Mouse (Mus musculus): ENCODE data around the gene Rad9a. TPM values are rescaled to one million over a fixed set of nuclear protein-coding genes. Genes with fewer than 3 reads are reported as not detected.

Gene Rad9a
- polyA plus RNA-seq, 1 experiment from 2014 or later: 20.3 TPM

DNA sequence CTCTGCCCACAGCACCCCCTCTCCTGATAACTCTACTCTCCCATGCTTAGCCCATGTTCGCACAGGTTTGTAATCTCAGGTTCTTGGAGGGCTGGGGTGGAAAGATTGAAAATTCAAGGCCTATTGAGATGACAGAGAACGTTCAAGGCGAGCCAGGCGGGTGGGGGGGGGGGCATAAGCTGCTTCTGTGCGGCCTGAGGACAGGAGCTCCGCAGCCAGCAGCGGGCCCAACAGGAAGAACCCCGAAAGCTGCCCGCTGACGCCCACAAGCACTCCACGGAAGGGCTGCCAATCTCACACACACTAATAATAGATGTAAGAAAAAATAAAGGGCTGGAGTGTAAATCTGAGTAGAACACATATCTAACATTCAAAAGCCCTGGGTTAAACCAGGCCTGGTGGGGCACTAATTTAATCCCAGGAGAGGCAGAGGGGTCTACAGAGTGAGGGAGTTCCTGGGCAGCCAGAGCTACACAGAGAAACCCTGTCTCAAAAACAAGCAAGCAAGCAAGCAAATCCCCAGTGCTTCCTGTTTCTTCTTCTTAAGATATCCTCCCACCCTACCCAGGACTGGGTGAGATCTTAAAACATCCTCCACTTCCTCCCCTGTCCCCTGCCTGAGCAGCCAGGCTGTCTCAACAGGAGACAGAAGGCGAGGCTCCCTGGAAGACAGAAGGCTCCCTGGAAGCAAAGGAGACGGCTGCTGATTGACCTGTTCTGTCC lies 2.3 kb upstream of the Rad9a start:
- Histone ChIP-seq H3K4me3 (replicated peaks; ENCODE audit: low read depth, low read length) (no peak overlapping the region), H3K9me3 (ENCODE audit: control insufficient read depth, low read length) (no peaks in the 10 kb centered on the region), H3K4me1 (ENCODE audit: control insufficient read depth, insufficient read depth, low read length) (peaks cover 19% of the 10 kb centered on the region), H3K27ac (replicated peaks; ENCODE audit: low read depth, low read length) (no peak overlapping the region), H3K4me2 (ENCODE audit: low read length) (no peak overlapping the region), H3K36me3 (ENCODE audit: control insufficient read depth, insufficient read depth, low read length) (0 out of 2 replicates have a peak, but pooled peaks cover under 1% of the 10 kb centered on the region), H3K9ac (replicated peaks; ENCODE audit: low read length) (no peak overlapping the region), H3K27me3 (ENCODE audit: control insufficient read depth, insufficient read depth, low read length) (no peaks in the 10 kb centered on the region)
- DNase-seq: no peak
- no peak for ATAC-seq (ENCODE audit: low FRiP score, low TSS enrichment)
- 63% methylated on average over 13 of the region's 13 CpGs for WGBS

DNA sequence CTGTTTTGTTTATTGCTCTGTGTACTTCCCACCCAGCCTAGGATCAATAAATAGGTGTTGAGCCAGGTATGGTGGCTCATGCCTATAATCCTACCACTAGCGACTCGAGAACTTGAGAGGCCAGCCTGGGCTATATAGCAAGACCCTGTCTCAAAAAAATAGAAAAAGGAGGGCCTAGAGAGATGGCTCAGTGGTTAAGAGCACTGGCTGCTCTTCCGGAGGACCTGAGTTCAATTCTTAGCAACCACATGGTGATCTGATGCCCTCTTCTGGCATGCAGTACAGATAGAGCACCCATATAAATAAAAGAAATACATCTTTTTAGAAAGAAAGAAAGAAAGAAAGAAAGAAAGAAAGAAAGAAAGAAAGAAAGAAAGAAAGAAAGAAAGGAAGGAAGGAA lies 1.7 kb upstream of the Rad9a start:
- no peak for DNase-seq
- H3K27ac ChIP-seq (replicated peaks; ENCODE audit: low read depth, low read length): no peak overlapping the region
- H3K9me3 ChIP-seq (ENCODE audit: control insufficient read depth, low read length): no peaks in the 10 kb centered on the region
- peaks cover 19% of the 10 kb centered on the region for H3K4me1 ChIP-seq (ENCODE audit: control insufficient read depth, insufficient read depth, low read length)
- H3K4me3 ChIP-seq (replicated peaks; ENCODE audit: low read depth, low read length): no peak overlapping the region
- 73% methylated on average over 3 of the region's 3 CpGs for WGBS
- no peak for ATAC-seq (ENCODE audit: low FRiP score, low TSS enrichment)
- 0 out of 2 replicates have a peak, but pooled peaks cover 4% of the 10 kb centered on the region for H3K36me3 ChIP-seq (ENCODE audit: control insufficient read depth, insufficient read depth, low read length)
- no peak overlapping the region for H3K4me2 ChIP-seq (ENCODE audit: low read length)
- no peak overlapping the region for H3K9ac ChIP-seq (replicated peaks; ENCODE audit: low read length)
- H3K27me3 ChIP-seq (ENCODE audit: control insufficient read depth, insufficient read depth, low read length): no peaks in the 10 kb centered on the region

DNA sequence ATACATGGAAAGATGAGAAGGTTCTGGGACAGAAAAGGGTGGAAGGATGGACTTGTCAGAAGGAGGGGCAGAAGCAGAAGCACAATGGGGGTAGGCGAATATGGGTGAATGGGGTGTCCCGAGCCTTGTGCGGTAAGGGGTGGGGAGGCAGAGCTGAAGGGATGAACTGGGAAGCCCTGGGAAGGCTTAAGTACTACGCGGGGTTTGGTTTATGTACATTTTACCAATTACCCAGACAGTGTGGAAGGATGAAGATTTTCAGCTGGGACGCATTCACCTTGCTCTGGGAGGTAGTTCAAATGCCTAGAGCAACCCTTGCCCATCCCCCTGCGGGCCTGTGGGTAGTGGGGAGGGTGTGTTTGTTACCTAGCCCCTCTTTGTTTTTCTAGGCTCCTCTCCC lies 687 bp upstream of the Rad9a start:
- 33% methylated on average over 7 of the region's 7 CpGs for WGBS
- no peak for ATAC-seq (ENCODE audit: low FRiP score, low TSS enrichment)

DNA sequence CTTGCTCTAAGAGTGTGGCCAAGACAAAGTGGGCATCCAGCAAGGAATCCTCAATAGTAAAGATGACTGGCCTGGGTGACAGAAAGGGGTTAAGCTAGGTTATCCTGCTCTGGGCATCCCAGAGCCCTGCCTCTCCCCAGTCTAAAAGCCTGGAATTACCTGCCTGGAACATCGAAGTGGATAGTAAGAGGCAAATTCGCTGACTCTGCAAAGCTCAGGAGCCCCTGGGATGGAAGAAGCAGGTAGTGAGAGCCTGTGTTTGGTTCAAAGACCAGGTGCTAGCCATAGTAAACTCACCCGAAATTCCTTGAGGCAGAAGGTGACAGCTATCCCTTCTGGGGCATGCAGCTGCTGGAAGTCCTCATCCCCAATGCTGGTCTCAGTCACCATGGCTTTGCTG lies 4.3 kb downstream of the Rad9a start:
- DNase-seq (no peak), ATAC-seq (ENCODE audit: low FRiP score, low TSS enrichment) (no peak)
- no peak overlapping the region for H3K4me2 ChIP-seq (ENCODE audit: low read length)
- H3K4me1 ChIP-seq (ENCODE audit: control insufficient read depth, insufficient read depth, low read length): peaks cover 26% of the 10 kb centered on the region
- no peaks in the 10 kb centered on the region for H3K9me3 ChIP-seq (ENCODE audit: control insufficient read depth, low read length)
- H3K27me3 ChIP-seq (ENCODE audit: control insufficient read depth, insufficient read depth, low read length): no peaks in the 10 kb centered on the region
- peaks cover 50% of the 10 kb centered on the region for H3K36me3 ChIP-seq (ENCODE audit: control insufficient read depth, insufficient read depth, low read length)
- 74% methylated on average over 3 of the region's 3 CpGs for WGBS
- H3K4me3 ChIP-seq (replicated peaks; ENCODE audit: low read depth, low read length): no peak overlapping the region
- no peak overlapping the region for H3K9ac ChIP-seq (replicated peaks; ENCODE audit: low read length)
- H3K27ac ChIP-seq (replicated peaks; ENCODE audit: low read depth, low read length): no peak overlapping the region

More for the DNA sequence above, 687 bp upstream of the Rad9a start:
- Histone ChIP-seq H3K4me1 (ENCODE audit: control insufficient read depth, insufficient read depth, low read length) (peaks cover 19% of the 10 kb centered on the region), H3K9me3 (ENCODE audit: control insufficient read depth, low read length) (no peaks in the 10 kb centered on the region), H3K4me3 (replicated peaks; ENCODE audit: low read depth, low read length) (peak overlapping the region; percentile 57), H3K4me2 (ENCODE audit: low read length) (peak overlapping the region; percentile 87), H3K27ac (replicated peaks; ENCODE audit: low read depth, low read length) (no peak overlapping the region), H3K36me3 (ENCODE audit: control insufficient read depth, insufficient read depth, low read length) (peaks cover 9% of the 10 kb centered on the region), H3K9ac (replicated peaks; ENCODE audit: low read length) (peak overlapping the region; percentile 66), H3K27me3 (ENCODE audit: control insufficient read depth, insufficient read depth, low read length) (no peaks in the 10 kb centered on the region)
- no peak for DNase-seq

DNA sequence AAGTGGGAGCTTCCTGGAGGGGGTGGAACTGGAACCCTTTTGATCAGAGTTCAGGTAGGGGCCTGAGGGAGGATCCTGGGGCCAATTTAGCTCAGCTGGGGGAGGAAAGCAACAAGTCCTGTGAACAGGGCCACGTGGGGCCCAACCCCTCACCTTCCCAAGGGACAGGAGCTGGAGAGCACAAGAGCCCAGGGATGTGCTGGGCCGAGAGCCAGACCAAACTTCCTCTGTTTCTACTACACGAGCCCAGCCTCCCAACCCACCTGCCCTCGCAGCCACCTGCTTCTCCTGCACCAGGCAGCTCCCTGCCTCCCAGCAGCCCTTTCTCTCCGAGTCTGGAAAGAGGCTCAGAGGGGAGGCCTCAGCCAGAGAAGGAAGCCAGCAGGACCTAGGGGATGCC lies 4.9 kb downstream of the Rad9a start:
- H3K27me3 ChIP-seq (ENCODE audit: control insufficient read depth, insufficient read depth, low read length): no peaks in the 10 kb centered on the region
- peaks cover 22% of the 10 kb centered on the region for H3K4me1 ChIP-seq (ENCODE audit: control insufficient read depth, insufficient read depth, low read length)
- no peak overlapping the region for H3K27ac ChIP-seq (replicated peaks; ENCODE audit: low read depth, low read length)
- H3K4me3 ChIP-seq (replicated peaks; ENCODE audit: low read depth, low read length): no peak overlapping the region
- no peak for DNase-seq
- ATAC-seq (ENCODE audit: low FRiP score, low TSS enrichment): no peak
- WGBS: 69% methylated on average over 5 of the region's 5 CpGs
- H3K4me2 ChIP-seq (ENCODE audit: low read length): no peak overlapping the region
- H3K36me3 ChIP-seq (ENCODE audit: control insufficient read depth, insufficient read depth, low read length): peaks cover 50% of the 10 kb centered on the region
- H3K9ac ChIP-seq (replicated peaks; ENCODE audit: low read length): no peak overlapping the region
- H3K9me3 ChIP-seq (ENCODE audit: control insufficient read depth, low read length): no peaks in the 10 kb centered on the region

DNA sequence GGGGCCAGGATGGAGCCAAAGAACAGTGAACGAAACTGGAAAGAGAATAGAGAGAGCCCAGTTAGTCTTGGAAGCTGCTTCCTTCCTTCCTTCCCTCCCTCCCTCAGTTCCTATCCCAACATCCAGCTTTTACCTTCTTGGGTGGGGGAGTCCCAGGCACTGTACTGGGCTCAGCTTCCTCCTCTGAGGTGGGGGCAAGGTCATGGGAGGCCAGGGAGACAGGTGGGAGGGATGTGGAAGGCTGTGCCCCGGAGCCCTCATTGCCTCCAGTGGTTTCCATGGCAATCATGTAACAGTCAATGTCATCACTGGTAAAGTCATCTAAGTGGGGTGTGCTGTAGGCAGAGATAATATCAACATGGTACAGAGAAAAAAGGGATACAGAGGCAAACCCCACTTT lies 5.4 kb downstream of the Rad9a start:
- ATAC-seq (ENCODE audit: low FRiP score, low TSS enrichment) (no peak), DNase-seq (no peak)
- 66% methylated on average over 2 of the region's 2 CpGs for WGBS
- Histone ChIP-seq H3K9ac (replicated peaks; ENCODE audit: low read length) (no peak overlapping the region), H3K36me3 (ENCODE audit: control insufficient read depth, insufficient read depth, low read length) (peaks cover 50% of the 10 kb centered on the region), H3K4me3 (replicated peaks; ENCODE audit: low read depth, low read length) (no peak overlapping the region), H3K27ac (replicated peaks; ENCODE audit: low read depth, low read length) (no peak overlapping the region), H3K4me2 (ENCODE audit: low read length) (no peak overlapping the region), H3K9me3 (ENCODE audit: control insufficient read depth, low read length) (no peaks in the 10 kb centered on the region), H3K27me3 (ENCODE audit: control insufficient read depth, insufficient read depth, low read length) (no peaks in the 10 kb centered on the region), H3K4me1 (ENCODE audit: control insufficient read depth, insufficient read depth, low read length) (peaks cover 20% of the 10 kb centered on the region)

DNA sequence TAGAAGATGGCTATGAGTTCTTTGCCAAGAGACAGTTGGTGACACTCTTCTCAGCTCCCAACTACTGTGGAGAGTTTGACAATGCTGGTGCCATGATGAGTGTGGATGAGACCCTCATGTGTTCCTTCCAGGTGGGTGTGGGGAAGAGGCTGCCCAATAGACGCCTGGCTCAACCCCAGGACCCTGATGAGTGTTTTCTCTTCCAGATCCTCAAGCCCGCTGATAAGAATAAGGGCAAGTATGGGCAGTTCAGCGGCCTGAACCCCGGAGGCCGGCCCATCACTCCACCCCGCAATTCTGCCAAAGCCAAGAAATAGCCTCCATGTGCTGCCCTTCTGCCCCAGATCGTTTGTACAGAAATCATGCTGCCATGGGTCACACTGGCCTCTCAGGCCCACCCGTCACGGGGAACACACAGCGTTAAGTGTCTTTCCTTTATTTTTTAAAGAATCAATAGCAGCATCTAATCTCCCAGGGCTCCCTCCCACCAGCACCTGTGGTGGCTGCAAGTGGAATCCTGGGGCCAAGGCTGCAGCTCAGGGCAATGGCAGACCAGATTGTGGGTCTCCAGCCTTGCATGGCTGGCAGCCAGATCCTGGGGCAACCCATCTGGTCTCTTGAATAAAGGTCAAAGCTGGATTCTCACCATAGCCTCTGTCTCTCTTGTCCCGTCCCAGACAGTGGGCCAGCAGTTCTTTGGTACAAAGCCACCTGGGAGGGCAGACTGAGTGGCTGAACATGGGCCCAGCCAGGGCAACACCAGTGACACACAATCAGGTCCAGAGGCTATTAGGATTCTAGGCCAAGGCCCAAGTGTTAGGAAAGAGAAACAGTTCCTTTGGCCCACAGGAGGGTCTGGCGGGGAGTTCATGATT lies 6.4 kb downstream of the Rad9a start:
- no peak overlapping the region for H3K27ac ChIP-seq (replicated peaks; ENCODE audit: low read depth, low read length)

DNA sequence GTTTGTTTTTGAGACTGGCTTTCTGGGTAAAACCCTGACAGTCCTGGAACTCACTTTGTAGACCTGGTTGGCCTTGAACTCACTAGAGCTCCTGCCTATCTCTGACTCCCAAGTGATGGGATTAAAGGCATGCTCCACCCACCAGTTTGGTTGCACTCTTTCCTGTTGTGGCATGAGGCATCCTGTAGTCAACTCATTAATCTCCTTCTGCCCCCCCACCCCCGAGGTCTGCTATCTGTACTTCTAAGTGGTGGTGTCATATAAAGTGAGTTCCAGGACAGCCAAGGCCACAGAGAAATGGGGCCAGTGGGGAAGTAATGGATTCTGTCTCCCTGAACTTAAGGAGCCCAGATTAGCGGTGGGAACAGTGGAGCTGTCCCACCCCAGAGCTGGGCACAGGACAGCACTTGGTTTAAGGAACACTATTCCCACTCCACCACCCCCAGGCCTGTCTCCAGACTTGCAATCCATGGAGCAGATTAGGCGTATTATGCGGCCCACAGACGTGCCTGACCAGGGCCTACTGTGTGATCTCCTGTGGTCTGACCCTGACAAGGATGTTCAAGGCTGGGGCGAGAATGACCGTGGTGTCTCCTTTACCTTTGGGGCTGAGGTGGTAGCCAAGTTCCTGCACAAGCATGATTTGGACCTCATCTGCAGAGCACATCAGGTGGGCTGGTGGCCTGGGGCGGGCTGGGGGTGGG lies 7.3 kb downstream of the Rad9a start:
- H3K4me3 ChIP-seq (replicated peaks; ENCODE audit: low read depth, low read length): no peak overlapping the region
- ATAC-seq (ENCODE audit: low FRiP score, low TSS enrichment): no peak
- no peak overlapping the region for H3K9ac ChIP-seq (replicated peaks; ENCODE audit: low read length)
- no peak for DNase-seq
- H3K9me3 ChIP-seq (ENCODE audit: control insufficient read depth, low read length): no peaks in the 10 kb centered on the region
- H3K4me2 ChIP-seq (ENCODE audit: low read length): no peak overlapping the region
- H3K27ac ChIP-seq (replicated peaks; ENCODE audit: low read depth, low read length): no peak overlapping the region
- peaks cover 50% of the 10 kb centered on the region for H3K36me3 ChIP-seq (ENCODE audit: control insufficient read depth, insufficient read depth, low read length)
- 92% methylated on average over 8 of the region's 8 CpGs for WGBS
- H3K4me1 ChIP-seq (ENCODE audit: control insufficient read depth, insufficient read depth, low read length): peaks cover 11% of the 10 kb centered on the region
- H3K27me3 ChIP-seq (ENCODE audit: control insufficient read depth, insufficient read depth, low read length): no peaks in the 10 kb centered on the region

More for the DNA sequence above, 6.4 kb downstream of the Rad9a start:
- no peak overlapping the region for H3K4me2 ChIP-seq (ENCODE audit: low read length)
- ATAC-seq (ENCODE audit: low FRiP score, low TSS enrichment) (no peak), DNase-seq (no peak)
- H3K9ac ChIP-seq (replicated peaks; ENCODE audit: low read length): no peak overlapping the region
- no peaks in the 10 kb centered on the region for H3K27me3 ChIP-seq (ENCODE audit: control insufficient read depth, insufficient read depth, low read length)
- H3K9me3 ChIP-seq (ENCODE audit: control insufficient read depth, low read length): no peaks in the 10 kb centered on the region
- H3K4me1 ChIP-seq (ENCODE audit: control insufficient read depth, insufficient read depth, low read length): peaks cover 11% of the 10 kb centered on the region
- WGBS: 82% methylated on average over 12 of the region's 12 CpGs
- H3K4me3 ChIP-seq (replicated peaks; ENCODE audit: low read depth, low read length): no peak overlapping the region
- H3K36me3 ChIP-seq (ENCODE audit: control insufficient read depth, insufficient read depth, low read length): peaks cover 50% of the 10 kb centered on the region

Measured in midbrain, embryonic 14.5 days (tissue).